In genomic region chr7:107592641-107593040, GRCm38 (mm10) we compare ENCODE assay signal across 9 mouse cellular contexts. TPM values are rescaled to one million over a fixed set of nuclear protein-coding genes. Genes with fewer than 3 reads are reported as not detected.
DNase-seq lines count a peak whose midpoint lies in the region; ATAC-seq and TF ChIP-seq lines count a peak whose summit lies in the region.
"Had no signal": no experiment of that assay in that cellular context is flagged by ENCODE, and none has a peak within 500 bp of the region (broad histone marks: within the 10 kb centered on the region; RNA-seq: fewer than 3 reads in every experiment).

No protein-coding gene starts in this region.

- H3K27me3 ChIP-seq in hindbrain, embryonic 16.5 days (replicated peaks; ENCODE audit: control insufficient read depth, insufficient read depth, low read length) = no peaks in the 10 kb centered on the region
- peaks cover 8% of the 10 kb centered on the region for H3K27me3 ChIP-seq in hindbrain, embryonic 12.5 days
- H3K27me3 ChIP-seq in CH12.LX (replicated peaks) = no peaks in the 10 kb centered on the region
- no peaks in the 10 kb centered on the region for H3K27me3 ChIP-seq in heart, postnatal 0 days (ENCODE audit: control insufficient read depth, insufficient read depth, low read length)
- H3K27me3 ChIP-seq in intestine, embryonic 15.5 days (replicated peaks) = no peaks in the 10 kb centered on the region
- H3K27me3 ChIP-seq: liver, embryonic 15.5 days had no signal

- TF ChIP-seq POLR2A in CH12.LX (IDR thresholded peaks at IDR 0.05; ENCODE audit: low read depth, low read length) = no peak

- no peak; the same call in 1 of the 2 replicates for TF ChIP-seq RAD21 in CH12.LX (IDR thresholded peaks at IDR 0.05; ENCODE audit: low read depth, low read length)

- TF ChIP-seq EP300 in CH12.LX (IDR thresholded peaks at IDR 0.05; ENCODE audit: low read length) = no peak
- TF ChIP-seq EP300 in heart, postnatal 0 days (IDR thresholded peaks at IDR 0.05; ENCODE audit: low read depth) = 0 out of 2 replicates have a peak, but pooled peaks have one; percentile 67

- peaks cover 11% of the 10 kb centered on the region for H3K4me1 ChIP-seq in hindbrain, embryonic 16.5 days (ENCODE audit: control insufficient read depth, insufficient read depth, low read depth, low read length)
- H3K4me1 ChIP-seq in hindbrain, embryonic 12.5 days = peaks cover 6% of the 10 kb centered on the region; the same call in 1 of the 2 replicates
- H3K4me1 ChIP-seq in CH12.LX (ENCODE audit: control insufficient read depth in 1 of 2, insufficient read depth in 2 of 2) = peaks cover 10 to 18% of the 10 kb centered on the region in 2 experiments
- H3K4me1 ChIP-seq in heart, postnatal 0 days (ENCODE audit: control insufficient read depth, insufficient read depth) = peaks cover 14% of the 10 kb centered on the region; the same call in 1 of the 2 replicates
- H3K4me1 ChIP-seq in intestine, embryonic 15.5 days (replicated peaks) = 0 out of 2 replicates have a peak, but pooled peaks cover 6% of the 10 kb centered on the region

- peaks cover 22% of the 10 kb centered on the region for H3K79me2 ChIP-seq in CH12.LX (replicated peaks; ENCODE audit: control insufficient read depth, extremely low read depth, insufficient read depth, poor library complexity, severe bottlenecking)

- DNase-seq in A20 (ENCODE audit: low read depth, low spot score) (peak; percentile 22), CH12.LX (ENCODE audit: extremely low read depth) (no peak)
- DNase-seq in heart, postnatal 0 days (ENCODE audit: low spot score) = peak; percentile 13
- no peak for DNase-seq in ovary, postnatal 10 days (ENCODE audit: low spot score)
- DNase-seq: kidney, postnatal 10 days had no signal

- in situ Hi-C loops in CH12.LX (cut with MboI; ENCODE audit: low pct_ligation_motif_present, low pct_unique_long_range_greater_than_20kb, low sequenced_read_pairs) = no loop called here

- peak; percentile 55 for ATAC-seq in hindbrain, embryonic 16.5 days
- no peak for ATAC-seq in hindbrain, embryonic 12.5 days (ENCODE audit: low FRiP score)
- peak; percentile 57 for ATAC-seq in heart, postnatal 0 days (ENCODE audit: insufficient read depth, low read depth)
- no peak for ATAC-seq in intestine, embryonic 15.5 days

- H3K9ac ChIP-seq in hindbrain, embryonic 16.5 days (ENCODE audit: low read depth, low read length) = no peak overlapping the region
- no peak overlapping the region for H3K9ac ChIP-seq in hindbrain, embryonic 12.5 days
- no peak overlapping the region for H3K9ac ChIP-seq in CH12.LX (ENCODE audit: insufficient read depth, low read depth)
- H3K9ac ChIP-seq in heart, postnatal 0 days (replicated peaks; ENCODE audit: low read depth, low read length) = no peak overlapping the region
- no peak overlapping the region for H3K9ac ChIP-seq in intestine, embryonic 15.5 days
- H3K9ac ChIP-seq: liver, embryonic 15.5 days had no signal

- H3K4me3 ChIP-seq in hindbrain, embryonic 16.5 days (ENCODE audit: low read length) = no peak overlapping the region
- no peak overlapping the region for H3K4me3 ChIP-seq in hindbrain, embryonic 12.5 days
- H3K4me3 ChIP-seq in CH12.LX (replicated peaks in 1 of 3; ENCODE audit: low read depth in 2 of 3, low read length in 2 of 3, poor library complexity in 1 of 3) = no peak overlapping the region
- no peak overlapping the region for H3K4me3 ChIP-seq in heart, postnatal 0 days (ENCODE audit: low read depth, low read length)
- no peak overlapping the region for H3K4me3 ChIP-seq in intestine, embryonic 15.5 days (replicated peaks)
- H3K4me3 ChIP-seq: liver, embryonic 15.5 days had no signal

- WGBS in hindbrain, embryonic 16.5 days = 27% methylated on average over 2 of the region's 2 CpGs
- 40% methylated on average over 2 of the region's 2 CpGs for WGBS in hindbrain, embryonic 12.5 days
- 16% methylated on average over 2 of the region's 2 CpGs for WGBS in heart, postnatal 0 days
- 42% methylated on average over 2 of the region's 2 CpGs for WGBS in intestine, embryonic 15.5 days

- dilution Hi-C loops in CH12.LX (cut with MboI; ENCODE audit: extremely low pct_ligation_motif_present, extremely low pct_unique_long_range_greater_than_20kb, low sequenced_read_pairs) = no loop called here

- H3K27ac ChIP-seq in hindbrain, embryonic 16.5 days (ENCODE audit: low read depth, low read length) = no peak overlapping the region
- H3K27ac ChIP-seq in hindbrain, embryonic 12.5 days = no peak overlapping the region
- H3K27ac ChIP-seq in CH12.LX (ENCODE audit: insufficient read depth, low read depth) = no peak overlapping the region
- no peak overlapping the region for H3K27ac ChIP-seq in heart, postnatal 0 days (ENCODE audit: low read depth)
- no peak overlapping the region for H3K27ac ChIP-seq in intestine, embryonic 15.5 days
- H3K27ac ChIP-seq: liver, embryonic 15.5 days had no signal

- H3K9me3 ChIP-seq in hindbrain, embryonic 16.5 days (ENCODE audit: control insufficient read depth, low read length) = no peaks in the 10 kb centered on the region
- no peaks in the 10 kb centered on the region for H3K9me3 ChIP-seq in hindbrain, embryonic 12.5 days (replicated peaks)
- no peaks in the 10 kb centered on the region for H3K9me3 ChIP-seq in CH12.LX (replicated peaks; ENCODE audit: low read length)
- H3K9me3 ChIP-seq in heart, postnatal 0 days (replicated peaks; ENCODE audit: control insufficient read depth, low read length) = no peaks in the 10 kb centered on the region
- no peaks in the 10 kb centered on the region for H3K9me3 ChIP-seq in intestine, embryonic 15.5 days
- H3K9me3 ChIP-seq: liver, embryonic 15.5 days had no signal

- TF ChIP-seq CTCF in CH12.LX (conservative IDR thresholded peaks at IDR 0.05 in 1 of 2, IDR thresholded peaks at IDR 0.05 in 1 of 2; ENCODE audit: low read depth in 2 of 2, low read length in 2 of 2) = no peak
- no peak for TF ChIP-seq CTCF in heart, postnatal 0 days (IDR thresholded peaks at IDR 0.05; ENCODE audit: low read depth)

- no peak overlapping the region for H3K4me2 ChIP-seq in hindbrain, embryonic 16.5 days (ENCODE audit: low read length)
- H3K4me2 ChIP-seq in hindbrain, embryonic 12.5 days (replicated peaks) = no peak overlapping the region
- H3K4me2 ChIP-seq in CH12.LX (ENCODE audit: insufficient read depth, low read depth, poor library complexity, severe bottlenecking) = no peak overlapping the region
- no peak overlapping the region for H3K4me2 ChIP-seq in heart, postnatal 0 days (ENCODE audit: low read depth, low read length)
- no peak overlapping the region for H3K4me2 ChIP-seq in intestine, embryonic 15.5 days (replicated peaks)
- H3K4me2 ChIP-seq: liver, embryonic 15.5 days had no signal

- H3K36me3 ChIP-seq in hindbrain, embryonic 16.5 days (ENCODE audit: control insufficient read depth, insufficient read depth, low read length) = no peaks in the 10 kb centered on the region
- no peaks in the 10 kb centered on the region for H3K36me3 ChIP-seq in hindbrain, embryonic 12.5 days
- H3K36me3 ChIP-seq in CH12.LX (replicated peaks in 1 of 2; ENCODE audit: control insufficient read depth in 1 of 2, insufficient read depth in 1 of 2, low read length in 1 of 2) = no peaks in the 10 kb centered on the region
- H3K36me3 ChIP-seq in heart, postnatal 0 days (replicated peaks; ENCODE audit: control insufficient read depth, insufficient read depth, low read length) = no peaks in the 10 kb centered on the region
- H3K36me3 ChIP-seq in intestine, embryonic 15.5 days = no peaks in the 10 kb centered on the region
- H3K36me3 ChIP-seq: liver, embryonic 15.5 days had no signal

TF ChIP-seq in CH12.LX, 34 proteins besides CTCF, POLR2A, EP300 and RAD21:
- no peak for TF ChIP-seq MAZ (IDR thresholded peaks at IDR 0.05; ENCODE audit: low read depth, low read length)
- 0 out of 2 replicates have a peak, but pooled peaks have one; percentile 18 for TF ChIP-seq BHLHE40 (IDR thresholded peaks at IDR 0.05; ENCODE audit: low read depth, low read length)

RNA-seq across cellular contexts. Expression of gene Ppfibp2, which starts 2.4 kb away (rescaled TPM):
- polyA plus RNA-seq in hindbrain, embryonic 16.5 days (2015; fragmentation: Nextera tagmentation; extraction: Ambion mirVana) = 3.4 and 3.6 TPM in 2 replicates
- polyA plus RNA-seq in hindbrain, embryonic 12.5 days (2016; fragmentation: Nextera tagmentation; extraction: Ambion mirVana) = 5.3 and 8.2 TPM in 2 replicates
- total RNA-seq in CH12.LX (2012; rRNA removed) (27.5 and 40.3 TPM in 2 replicates), CH12.LX (2014; rRNA removed) (30.2 and 32.9 TPM in 2 replicates)
- polyA plus RNA-seq in CH12.LX (2012; ENCODE audit: insufficient read length, low read depth) = 40.2 and 44.7 TPM in 2 replicates
- total RNA-seq in heart, postnatal 0 days (2014; rRNA removed; ENCODE audit: low replicate concordance) = 8.4 and 17.5 TPM in 2 replicates
- 6.6 and 6.8 TPM in 2 replicates for polyA plus RNA-seq in heart, postnatal 0 days (2015; fragmentation: Nextera tagmentation; extraction: Ambion mirVana)
- 11.5 and 12.8 TPM in 2 replicates for polyA plus RNA-seq in intestine, embryonic 15.5 days (2015; fragmentation: Nextera tagmentation; extraction: Ambion mirVana)

RNA-seq across cellular contexts. Expression of gene Olfml1, which starts 25.4 kb away (rescaled TPM):
- polyA plus RNA-seq in hindbrain, embryonic 16.5 days (2015; fragmentation: Nextera tagmentation; extraction: Ambion mirVana) = 4.8 TPM in 2 replicates
- polyA plus RNA-seq in hindbrain, embryonic 12.5 days (2016; fragmentation: Nextera tagmentation; extraction: Ambion mirVana) = 14.7 and 15.2 TPM in 2 replicates
- total RNA-seq in CH12.LX (2012; rRNA removed) (not detected in 2 replicates), CH12.LX (2014; rRNA removed) (not detected in 2 replicates)
- not detected in 2 replicates for polyA plus RNA-seq in CH12.LX (2012; ENCODE audit: insufficient read length, low read depth)
- 2.9 and 9.0 TPM in 2 replicates for total RNA-seq in heart, postnatal 0 days (2014; rRNA removed; ENCODE audit: low replicate concordance)
- polyA plus RNA-seq in heart, postnatal 0 days (2015; fragmentation: Nextera tagmentation; extraction: Ambion mirVana) = 4.7 and 5.1 TPM in 2 replicates
- polyA plus RNA-seq in intestine, embryonic 15.5 days (2015; fragmentation: Nextera tagmentation; extraction: Ambion mirVana) = 13.1 and 15.2 TPM in 2 replicates

RNA-seq across cellular contexts. Expression of gene 5330417H12Rik, which starts 32.3 kb away (rescaled TPM):
- polyA plus RNA-seq in hindbrain, embryonic 16.5 days (2015; fragmentation: Nextera tagmentation; extraction: Ambion mirVana) = not detected in 2 replicates
- not detected in 2 replicates for polyA plus RNA-seq in hindbrain, embryonic 12.5 days (2016; fragmentation: Nextera tagmentation; extraction: Ambion mirVana)
- total RNA-seq in CH12.LX (2012; rRNA removed) (0.13 TPM in 1 of 2 replicates, not detected in the other), CH12.LX (2014; rRNA removed) (not detected in 2 replicates)
- polyA plus RNA-seq in CH12.LX (2012; ENCODE audit: insufficient read length, low read depth) = not detected in 2 replicates
- not detected in 2 replicates for total RNA-seq in heart, postnatal 0 days (2014; rRNA removed; ENCODE audit: low replicate concordance)
- polyA plus RNA-seq in heart, postnatal 0 days (2015; fragmentation: Nextera tagmentation; extraction: Ambion mirVana) = not detected in 2 replicates
- not detected in 2 replicates for polyA plus RNA-seq in intestine, embryonic 15.5 days (2015; fragmentation: Nextera tagmentation; extraction: Ambion mirVana)
- polyA plus RNA-seq: liver, embryonic 15.5 days had no signal

Comparison
In these comparisons a context has a peak if more than half of its experiments do, and no peak if none do; other contexts are left out.
1. ATAC-seq: peak in hindbrain, embryonic 16.5 days (single experiment) and heart, postnatal 0 days (single experiment); none in hindbrain, embryonic 12.5 days (single experiment) and intestine, embryonic 15.5 days (single experiment).
2. DNase-seq: peak in A20 (single experiment) and heart, postnatal 0 days (single experiment); none in CH12.LX (single experiment) and ovary, postnatal 10 days (single experiment).